Mouse (Mus musculus): ENCODE measurements around the gene Slc2a5. TPM values are rescaled to one million over a fixed set of nuclear protein-coding genes. Genes with fewer than 3 reads are reported as not detected.

Gene Slc2a5
- polyA plus RNA-seq, 1 experiment = 2.2 TPM

- H3K36me3 ChIP-seq (ENCODE audit: control insufficient read depth, insufficient read depth, low read length, poor library complexity, severe bottlenecking) = no peaks in the 10 kb centered on the region
- peak overlapping the region; percentile 59 for H3K4me3 ChIP-seq (ENCODE audit: low read depth, low read length)
- H3K4me1 ChIP-seq (ENCODE audit: control insufficient read depth, insufficient read depth, low read length) = no peaks in the 10 kb centered on the region
- no peaks in the 10 kb centered on the region for H3K9me3 ChIP-seq (replicated peaks; ENCODE audit: control insufficient read depth, insufficient read depth, low read length, poor library complexity, severe bottlenecking)
- H3K27ac ChIP-seq (ENCODE audit: insufficient read depth, low read length) = no peak overlapping the region
- no peak for TF ChIP-seq EP300 (IDR thresholded peaks at IDR 0.05; ENCODE audit: insufficient read depth, low read depth, low read length)
- TF ChIP-seq CTCF (IDR thresholded peaks at IDR 0.05; ENCODE audit: low read depth, low read length) = no peak
- TF ChIP-seq POLR2A (IDR thresholded peaks at IDR 0.05; ENCODE audit: insufficient read depth, low read length) = no peak
- H3K27me3 ChIP-seq (ENCODE audit: control insufficient read depth, insufficient read depth, low read length, poor library complexity, severe bottlenecking) = no peaks in the 10 kb centered on the region
- peak overlapping the region; percentile 7 for H3K9ac ChIP-seq (ENCODE audit: low read depth, poor library complexity, severe bottlenecking)
These were observed 31.1 kb upstream of the Slc2a5 start for GRCm38 (mm10) chr4:150087890-150088530.

GRCm38 (mm10) chr4:150089121-150089520 lies 30.0 kb upstream of the Slc2a5 start:
- no peak overlapping the region for H3K4me3 ChIP-seq (ENCODE audit: low read depth, low read length)
- H3K4me1 ChIP-seq (ENCODE audit: control insufficient read depth, insufficient read depth, low read length) = no peaks in the 10 kb centered on the region
- H3K9me3 ChIP-seq (replicated peaks; ENCODE audit: control insufficient read depth, insufficient read depth, low read length, poor library complexity, severe bottlenecking) = no peaks in the 10 kb centered on the region
- H3K27me3 ChIP-seq (ENCODE audit: control insufficient read depth, insufficient read depth, low read length, poor library complexity, severe bottlenecking) = no peaks in the 10 kb centered on the region
- no peak for TF ChIP-seq POLR2A (IDR thresholded peaks at IDR 0.05; ENCODE audit: insufficient read depth, low read length)
- TF ChIP-seq CTCF (IDR thresholded peaks at IDR 0.05; ENCODE audit: low read depth, low read length) = no peak
- TF ChIP-seq EP300 (IDR thresholded peaks at IDR 0.05; ENCODE audit: insufficient read depth, low read depth, low read length) = no peak
- no peak overlapping the region for H3K9ac ChIP-seq (ENCODE audit: low read depth, poor library complexity, severe bottlenecking)
- H3K27ac ChIP-seq (ENCODE audit: insufficient read depth, low read length) = no peak overlapping the region
- no peaks in the 10 kb centered on the region for H3K36me3 ChIP-seq (ENCODE audit: control insufficient read depth, insufficient read depth, low read length, poor library complexity, severe bottlenecking)

- no peak overlapping the region for H3K27ac ChIP-seq (ENCODE audit: insufficient read depth, low read length)
- no peak overlapping the region for H3K4me3 ChIP-seq (ENCODE audit: low read depth, low read length)
- H3K9me3 ChIP-seq (replicated peaks; ENCODE audit: control insufficient read depth, insufficient read depth, low read length, poor library complexity, severe bottlenecking) = no peaks in the 10 kb centered on the region
- no peaks in the 10 kb centered on the region for H3K27me3 ChIP-seq (ENCODE audit: control insufficient read depth, insufficient read depth, low read length, poor library complexity, severe bottlenecking)
- H3K9ac ChIP-seq (ENCODE audit: low read depth, poor library complexity, severe bottlenecking) = no peak overlapping the region
- no peaks in the 10 kb centered on the region for H3K4me1 ChIP-seq (ENCODE audit: control insufficient read depth, insufficient read depth, low read length)
- peak; percentile 95 for TF ChIP-seq CTCF (IDR thresholded peaks at IDR 0.05; ENCODE audit: low read depth, low read length)
- TF ChIP-seq POLR2A (IDR thresholded peaks at IDR 0.05; ENCODE audit: insufficient read depth, low read length) = no peak
- H3K36me3 ChIP-seq (ENCODE audit: control insufficient read depth, insufficient read depth, low read length, poor library complexity, severe bottlenecking) = no peaks in the 10 kb centered on the region
These were observed 27.0 kb upstream of the Slc2a5 start for GRCm38 (mm10) chr4:150091887-150092582.

- H3K9me3 ChIP-seq (replicated peaks; ENCODE audit: control insufficient read depth, insufficient read depth, low read length, poor library complexity, severe bottlenecking) = no peaks in the 10 kb centered on the region
- no peak overlapping the region for H3K4me3 ChIP-seq (ENCODE audit: low read depth, low read length)
- H3K27me3 ChIP-seq (ENCODE audit: control insufficient read depth, insufficient read depth, low read length, poor library complexity, severe bottlenecking) = no peaks in the 10 kb centered on the region
- no peaks in the 10 kb centered on the region for H3K36me3 ChIP-seq (ENCODE audit: control insufficient read depth, insufficient read depth, low read length, poor library complexity, severe bottlenecking)
- H3K4me1 ChIP-seq (ENCODE audit: control insufficient read depth, insufficient read depth, low read length) = no peaks in the 10 kb centered on the region
- H3K27ac ChIP-seq (ENCODE audit: insufficient read depth, low read length) = no peak overlapping the region
- H3K9ac ChIP-seq (ENCODE audit: low read depth, poor library complexity, severe bottlenecking) = no peak overlapping the region
- TF ChIP-seq CTCF (IDR thresholded peaks at IDR 0.05; ENCODE audit: low read depth, low read length) (no peak), EP300 (IDR thresholded peaks at IDR 0.05; ENCODE audit: insufficient read depth, low read depth, low read length) (no peak), POLR2A (IDR thresholded peaks at IDR 0.05; ENCODE audit: insufficient read depth, low read length) (no peak)
These were observed 26.5 kb upstream of the Slc2a5 start for GRCm38 (mm10) chr4:150092583-150092902.

GRCm38 (mm10) chr4:150093560-150094462 lies 25.3 kb upstream of the Slc2a5 start:
- no peak overlapping the region for H3K9ac ChIP-seq (ENCODE audit: low read depth, poor library complexity, severe bottlenecking)
- H3K4me1 ChIP-seq (ENCODE audit: control insufficient read depth, insufficient read depth, low read length) = no peaks in the 10 kb centered on the region
- H3K9me3 ChIP-seq (replicated peaks; ENCODE audit: control insufficient read depth, insufficient read depth, low read length, poor library complexity, severe bottlenecking) = no peaks in the 10 kb centered on the region
- H3K4me3 ChIP-seq (ENCODE audit: low read depth, low read length) = no peak overlapping the region
- H3K36me3 ChIP-seq (ENCODE audit: control insufficient read depth, insufficient read depth, low read length, poor library complexity, severe bottlenecking) = no peaks in the 10 kb centered on the region
- no peak overlapping the region for H3K27ac ChIP-seq (ENCODE audit: insufficient read depth, low read length)
- no peaks in the 10 kb centered on the region for H3K27me3 ChIP-seq (ENCODE audit: control insufficient read depth, insufficient read depth, low read length, poor library complexity, severe bottlenecking)
- TF ChIP-seq EP300 (IDR thresholded peaks at IDR 0.05; ENCODE audit: insufficient read depth, low read depth, low read length) (0 out of 2 replicates have a peak, but pooled peaks have one; percentile 39), POLR2A (IDR thresholded peaks at IDR 0.05; ENCODE audit: insufficient read depth, low read length) (no peak)

- no peak overlapping the region for H3K4me3 ChIP-seq (ENCODE audit: low read depth, low read length)
- H3K27ac ChIP-seq (ENCODE audit: insufficient read depth, low read length) = no peak overlapping the region
- no peaks in the 10 kb centered on the region for H3K27me3 ChIP-seq (ENCODE audit: control insufficient read depth, insufficient read depth, low read length, poor library complexity, severe bottlenecking)
These were observed 24.7 kb upstream of the Slc2a5 start for GRCm38 (mm10) chr4:150094463-150094789.

More at GRCm38 (mm10) chr4:150094463-150094789, 24.7 kb upstream of the Slc2a5 start:
- Histone ChIP-seq H3K9me3 (replicated peaks; ENCODE audit: control insufficient read depth, insufficient read depth, low read length, poor library complexity, severe bottlenecking) (no peaks in the 10 kb centered on the region), H3K9ac (ENCODE audit: low read depth, poor library complexity, severe bottlenecking) (no peak overlapping the region), H3K4me1 (ENCODE audit: control insufficient read depth, insufficient read depth, low read length) (no peaks in the 10 kb centered on the region), H3K36me3 (ENCODE audit: control insufficient read depth, insufficient read depth, low read length, poor library complexity, severe bottlenecking) (no peaks in the 10 kb centered on the region)
- TF ChIP-seq EP300 (IDR thresholded peaks at IDR 0.05; ENCODE audit: insufficient read depth, low read depth, low read length) (no peak), POLR2A (IDR thresholded peaks at IDR 0.05; ENCODE audit: insufficient read depth, low read length) (no peak), CTCF (IDR thresholded peaks at IDR 0.05; ENCODE audit: low read depth, low read length) (no peak)

Data from ES-Bruce4 (cell line).